Mouse (Mus musculus) ovary, adult 18-20 months (tissue): ENCODE results near the gene Btbd35f7.
"Not testable (repeated sequence)": the region's sequence is repeated elsewhere in the genome, so short reads cannot be mapped to it uniquely, and the experiment has no call there.

ENCODE experiments used
- DNase-seq: peaks from one replicate; pipeline ENCODE4 v3.0.0; 2022; ENCODE audit warnings: low spot score, mixed read lengths

The Btbd35f7 gene

GRCm38 (mm10) chrX:5668767-5669166, at the start of gene Btbd35f7:
Gene Btbd35f7, plus strand, starts transcription at chrX:5669067.
- not testable (repeated sequence) for DNase-seq
